Mouse (Mus musculus): ENCODE data around the gene Gm20388.

GRCm38 (mm10) chr8:123271147-123271546 is 3360.5 kb downstream of the Gm20388 start:
- no peak for TF ChIP-seq CTCF (IDR thresholded peaks at IDR 0.05; ENCODE audit: borderline replicate concordance, insufficient read depth, low read depth, low read length)
- TF ChIP-seq POLR2A (IDR thresholded peaks at IDR 0.05; ENCODE audit: borderline replicate concordance, insufficient read depth, low read length) = no peak
